Mouse (Mus musculus) neural tube, embryonic 14.5 days (tissue): ENCODE data around the gene Rnf157. TPM values are rescaled to one million over a fixed set of nuclear protein-coding genes. Genes with fewer than 3 reads are reported as not detected.
"Not testable (repeated sequence)": the region's sequence is repeated elsewhere in the genome, so short reads cannot be mapped to it uniquely, and the experiment has no call there.

ENCODE experiments used
- ATAC-seq: fragments of 200-750 bp; cut with Nextera tagmentation; 2 replicates; pipeline ENCODE4 v1.8.0; 2017; ENCODE audit warnings: low read depth, mild to moderate bottlenecking, moderate TSS enrichment, moderate library complexity
- H3K27ac ChIP-seq: fragments of 300-500 bp; sonication (generic); 2 replicates; pipeline ENCODE4 v1.5.1; 2014; ENCODE audit warnings: low read depth, mild to moderate bottlenecking, control low read depth, low read length, moderate library complexity, mixed read lengths
- H3K27me3 ChIP-seq: fragments of 300-500 bp; sonication (generic); 2 replicates; pipeline ENCODE4 v1.6.1; 2014; ENCODE audit warnings: low read length; ENCODE audit not compliant: control insufficient read depth, insufficient read depth
- H3K36me3 ChIP-seq: fragments of 300-500 bp; sonication (generic); 2 replicates; pipeline ENCODE4 v1.6.1; 2014; ENCODE audit warnings: low read length, mixed read lengths; ENCODE audit not compliant: control insufficient read depth, insufficient read depth
- H3K4me1 ChIP-seq: fragments of 300-500 bp; sonication (generic); 2 replicates; pipeline ENCODE4 v1.6.1; 2014; ENCODE audit warnings: low read length; ENCODE audit not compliant: control insufficient read depth, insufficient read depth
- H3K4me2 ChIP-seq: fragments of 300-500 bp; sonication (generic); 2 replicates; pipeline ENCODE4 v1.6.1; 2014; ENCODE audit warnings: mild to moderate bottlenecking, low read depth, low read length, control low read depth
- H3K4me3 ChIP-seq: fragments of 300-500 bp; sonication (generic); 2 replicates; pipeline ENCODE4 v1.5.1; 2014; ENCODE audit warnings: low read depth, low read length, control low read depth, mixed read lengths
- H3K9ac ChIP-seq: fragments of 300-500 bp; sonication (generic); replicated peaks from 2 replicates; pipeline ENCODE4 v1.6.1; 2014; ENCODE audit warnings: low read depth, mild to moderate bottlenecking, control low read depth, low read length, mixed read lengths
- H3K9me3 ChIP-seq: fragments of 300-500 bp; sonication (generic); 2 replicates; pipeline ENCODE4 v1.6.1; 2016; ENCODE audit warnings: low read length; ENCODE audit not compliant: control insufficient read depth
- WGBS: fragments of 180-500 bp; shearing (Covaris S2); extraction: QIAGEN DNeasy Blood & Tissue Kit; methylation state at CpG from one replicate; pipeline ENCODE4 v1.1.7; 2014; 5-methylcytosine and 5-hydroxymethylcytosine counted together
- polyA plus RNA-seq: library from polyadenylated mRNA; unstranded; fragments of >200 nt; fragmentation: Nextera tagmentation; extraction: Ambion mirVana; gene quantifications from 2 replicates; pipeline ENCODE4 v1.2.1, GENCODE M21; 2014

The Rnf157 gene
- polyA plus RNA-seq, 1 experiment from 2014 or later, result 63.5 TPM

GRCm38 (mm10) chr11:116396934-116397330, 15.9 kb downstream of the Rnf157 start:
- no peak for ATAC-seq
- WGBS, result 99% methylated on average over 3 of the region's 3 CpGs

GRCm38 (mm10) chr11:116396276-116396933, 16.4 kb downstream of the Rnf157 start:
- Histone ChIP-seq H3K9ac (no peak overlapping the region), H3K4me2 (no peak overlapping the region), H3K27ac (no peak overlapping the region), H3K27me3 (no peaks in the 10 kb centered on the region), H3K4me1 (no peaks in the 10 kb centered on the region), H3K4me3 (no peak overlapping the region), H3K36me3 (0 out of 2 replicates have a peak, but pooled peaks cover 10% of the 10 kb centered on the region), H3K9me3 (no peaks in the 10 kb centered on the region)
- 89% methylated on average over 11 of the region's 11 CpGs for WGBS
- ATAC-seq, result no peak

More at GRCm38 (mm10) chr11:116396934-116397330, 15.9 kb downstream of the Rnf157 start:
- H3K4me2 ChIP-seq, result no peak overlapping the region
- no peak overlapping the region for H3K4me3 ChIP-seq
- no peak overlapping the region for H3K9ac ChIP-seq
- 0 out of 2 replicates have a peak, but pooled peaks cover 10% of the 10 kb centered on the region for H3K36me3 ChIP-seq
- no peak overlapping the region for H3K27ac ChIP-seq
- H3K4me1 ChIP-seq, result peaks cover 5% of the 10 kb centered on the region
- H3K27me3 ChIP-seq, result no peaks in the 10 kb centered on the region
- no peaks in the 10 kb centered on the region for H3K9me3 ChIP-seq

- Histone ChIP-seq H3K4me1 (no peaks in the 10 kb centered on the region), H3K27me3 (no peaks in the 10 kb centered on the region), H3K4me3 (no peak overlapping the region), H3K9me3 (no peaks in the 10 kb centered on the region), H3K9ac (no peak overlapping the region), H3K36me3 (0 out of 2 replicates have a peak, but pooled peaks cover 10% of the 10 kb centered on the region), H3K4me2 (no peak overlapping the region), H3K27ac (no peak overlapping the region)
- 94% methylated on average over 4 of the region's 4 CpGs for WGBS
- ATAC-seq, result no peak
Measured at GRCm38 (mm10) chr11:116394769-116395168, 18.1 kb downstream of the Rnf157 start.

GRCm38 (mm10) chr11:116388841-116389480, 23.9 kb downstream of the Rnf157 start:
- 68% methylated on average over 14 of the region's 14 CpGs for WGBS
- ATAC-seq, result peak; percentile 34; the same call in 1 of the 2 replicates
- 0 out of 2 replicates have a peak overlapping the region, but pooled peaks have one; percentile 8 for H3K4me2 ChIP-seq

GRCm38 (mm10) chr11:116387086-116388071, 25.5 kb downstream of the Rnf157 start:
- Histone ChIP-seq H3K36me3 (no peaks in the 10 kb centered on the region), H3K4me1 (peaks cover 8% of the 10 kb centered on the region), H3K27me3 (no peaks in the 10 kb centered on the region), H3K27ac (peak overlapping the region; percentile 16; the same call in 1 of the 2 replicates), H3K4me2 (0 out of 2 replicates have a peak overlapping the region, but pooled peaks have one; percentile 8), H3K9me3 (no peaks in the 10 kb centered on the region), H3K9ac (peak overlapping the region; percentile 32; the same call in 1 of the 2 replicates), H3K4me3 (no peak overlapping the region)
- 16% methylated on average over 16 of the region's 16 CpGs for WGBS
- no peak for ATAC-seq

More at GRCm38 (mm10) chr11:116388841-116389480, 23.9 kb downstream of the Rnf157 start:
- Histone ChIP-seq H3K9me3 (no peaks in the 10 kb centered on the region), H3K9ac (no peak overlapping the region), H3K27me3 (no peaks in the 10 kb centered on the region), H3K4me1 (peaks cover 8% of the 10 kb centered on the region), H3K36me3 (no peaks in the 10 kb centered on the region), H3K4me3 (no peak overlapping the region), H3K27ac (no peak overlapping the region)

- Histone ChIP-seq H3K27me3 (no peaks in the 10 kb centered on the region), H3K9ac (no peak overlapping the region), H3K9me3 (no peaks in the 10 kb centered on the region), H3K4me2 (no peak overlapping the region), H3K27ac (no peak overlapping the region), H3K36me3 (no peaks in the 10 kb centered on the region), H3K4me1 (peaks cover 8% of the 10 kb centered on the region), H3K4me3 (no peak overlapping the region)
- WGBS, result 46% methylated on average over 5 of the region's 5 CpGs
- no peak for ATAC-seq
Measured at GRCm38 (mm10) chr11:116385999-116386398, 26.8 kb downstream of the Rnf157 start.

- WGBS, result 89% methylated on average over 11 of the region's 11 CpGs
- H3K4me3 ChIP-seq, result no peak overlapping the region
- no peaks in the 10 kb centered on the region; the same call in 1 of the 2 replicates for H3K36me3 ChIP-seq
- peaks cover 8% of the 10 kb centered on the region for H3K4me1 ChIP-seq
- H3K4me2 ChIP-seq, result no peak overlapping the region
- no peak overlapping the region for H3K9ac ChIP-seq
- no peak for ATAC-seq
- no peak overlapping the region for H3K27ac ChIP-seq
- H3K9me3 ChIP-seq, result no peaks in the 10 kb centered on the region
- H3K27me3 ChIP-seq, result no peaks in the 10 kb centered on the region
Measured at GRCm38 (mm10) chr11:116384171-116384570, 28.7 kb downstream of the Rnf157 start.

- H3K4me2 ChIP-seq, H3K27me3 ChIP-seq, H3K4me1 ChIP-seq, H3K36me3 ChIP-seq, ATAC-seq, H3K9me3 ChIP-seq, H3K9ac ChIP-seq, H3K4me3 ChIP-seq, H3K27ac ChIP-seq: not testable (repeated sequence)
- 86% methylated on average over 5 of the region's 5 CpGs for WGBS
Measured at GRCm38 (mm10) chr11:116383070-116383469, 29.8 kb downstream of the Rnf157 start.
